In the genomic region with DNA sequence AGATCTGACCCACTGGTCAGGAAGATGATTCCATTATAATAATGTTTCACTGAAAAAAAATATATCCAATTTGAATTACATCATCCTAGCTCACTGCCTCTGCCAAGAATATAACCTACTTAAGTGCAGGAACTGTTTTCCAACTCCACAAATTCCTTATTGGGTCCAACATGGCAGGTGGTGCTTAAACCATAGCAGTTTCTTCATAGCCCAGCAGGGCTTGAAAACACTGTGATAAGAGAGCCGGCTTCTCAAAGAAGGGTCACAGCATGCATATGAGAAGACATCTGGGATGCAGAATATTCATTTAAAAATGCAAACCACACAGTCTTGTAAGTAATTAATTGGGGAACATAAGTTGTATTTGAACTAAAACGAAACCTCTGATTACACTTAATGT, we compare ENCODE assay signal across 13 mouse cellular contexts.
"Had no signal": no experiment of that assay in that cellular context is flagged by ENCODE, and none has a peak within 500 bp of the region (broad histone marks: within the 10 kb centered on the region; RNA-seq: fewer than 3 reads in every experiment).

No protein-coding gene starts in this region.

- H3K4me3 ChIP-seq: limb, embryonic 10.5 days; limb, embryonic 13.5 days; liver, embryonic 13.5 days had no signal

- H3K4me1 ChIP-seq: limb, embryonic 10.5 days; limb, embryonic 13.5 days; liver, embryonic 13.5 days had no signal

- H3K36me3 ChIP-seq: limb, embryonic 10.5 days; limb, embryonic 13.5 days; liver, embryonic 13.5 days had no signal

- H3K27ac ChIP-seq: limb, embryonic 10.5 days; limb, embryonic 13.5 days; liver, embryonic 13.5 days had no signal

- H3K4me2 ChIP-seq: limb, embryonic 13.5 days; liver, embryonic 13.5 days; midbrain, embryonic 11.5 days had no signal

- DNase-seq: kidney, postnatal 10 days; kidney, postnatal 36 days; liver; liver, embryonic 13.5 days; lung, adult 2 months; lung, postnatal 14 days; lung, postnatal 4 days; midbrain, embryonic 14.5 days; thymus, adult 18-20 months; thymus, postnatal 36 days had no signal

- H3K9me3 ChIP-seq: limb, embryonic 10.5 days; limb, embryonic 13.5 days; liver, embryonic 13.5 days had no signal

- H3K9ac ChIP-seq: limb, embryonic 13.5 days; liver, embryonic 13.5 days had no signal

- H3K27me3 ChIP-seq: limb, embryonic 13.5 days; liver, embryonic 13.5 days had no signal
